In genomic region chr6:35147726-35148422, GRCm38 (mm10) we compare ENCODE assay signal across 22 mouse cellular contexts. TPM values are rescaled to one million over a fixed set of nuclear protein-coding genes. Genes with fewer than 3 reads are reported as not detected.
DNase-seq lines count a peak whose midpoint lies in the region; TF ChIP-seq lines count a peak whose summit lies in the region.
"Had no signal": no experiment of that assay in that cellular context is flagged by ENCODE, and none has a peak within 500 bp of the region (broad histone marks: within the 10 kb centered on the region; RNA-seq: fewer than 3 reads in every experiment).

No protein-coding gene starts in this region.

- no peaks in the 10 kb centered on the region for H3K36me3 ChIP-seq in macrophage (ENCODE audit: inconsistent target)
- no peaks in the 10 kb centered on the region for H3K36me3 ChIP-seq in splenic B cell, adult 2 months (ENCODE audit: control insufficient read depth, insufficient read depth, low read length, poor library complexity, severe bottlenecking)
- H3K36me3 ChIP-seq: G1E; heart, embryonic 10.5 days; heart, embryonic 13.5 days had no signal

- TF ChIP-seq CTCF in bone marrow macrophage, adult 2 months (IDR thresholded peaks at IDR 0.05; ENCODE audit: low read depth, low read length): no peak

- no peak overlapping the region for H3K4me3 ChIP-seq in bone marrow macrophage, adult 2 months (ENCODE audit: insufficient read depth, low read length)
- no peak overlapping the region for H3K4me3 ChIP-seq in macrophage (ENCODE audit: inconsistent target)
- H3K4me3 ChIP-seq: heart, adult 2 months; heart, embryonic 10.5 days; heart, embryonic 13.5 days had no signal

- WGBS in macrophage (ENCODE audit: missing documents): 59% methylated on average over 3 of the region's 3 CpGs

- H3K27me3 ChIP-seq in splenic B cell, adult 2 months (ENCODE audit: control insufficient read depth, insufficient read depth, low read length, poor library complexity, severe bottlenecking): no peaks in the 10 kb centered on the region
- H3K27me3 ChIP-seq: heart, embryonic 13.5 days had no signal

- peak; percentile 22 for DNase-seq in A20 (ENCODE audit: low read depth, low spot score)
- DNase-seq in splenic B cell, adult 2 months (ENCODE audit: low read depth, low spot score): peak; percentile 22
- no peak for DNase-seq in lung, postnatal 36 days
- DNase-seq in testis, postnatal 10 days (ENCODE audit: low spot score): no peak
- no peak for DNase-seq in kidney, adult 11 months
- DNase-seq: adrenal gland, postnatal 14 days; cerebellum, adult 11-12 months; cerebellum, adult 8-10 months; cerebellum, postnatal 10 days; cerebellum, postnatal 36 days; forebrain, postnatal 0 days; gastrocnemius, postnatal 25 days; heart, adult 2 months; heart, postnatal 14 days; heart, postnatal 4 days had no signal

- peaks cover 25% of the 10 kb centered on the region for H3K4me1 ChIP-seq in bone marrow macrophage, adult 2 months (ENCODE audit: control insufficient read depth, insufficient read depth, low read length)
- H3K4me1 ChIP-seq: heart, embryonic 10.5 days; heart, embryonic 13.5 days had no signal

- H3K79me2 ChIP-seq in macrophage (ENCODE audit: inconsistent target): no peaks in the 10 kb centered on the region

- peak overlapping the region; percentile 72 for H3K27ac ChIP-seq in bone marrow macrophage, adult 2 months (ENCODE audit: insufficient read depth, low read depth, low read length)
- H3K27ac ChIP-seq in macrophage: peak overlapping the region; percentile 24
- H3K27ac ChIP-seq: heart, adult 2 months; heart, embryonic 10.5 days; heart, embryonic 13.5 days; hindbrain, embryonic 14.5 days; hindbrain, postnatal 0 days had no signal

- TF ChIP-seq POLR2A in bone marrow macrophage, adult 2 months (IDR thresholded peaks at IDR 0.05; ENCODE audit: borderline replicate concordance, low read depth, low read length): no peak

RNA-seq across cellular contexts. Expression of gene Cnot4, which starts 14.3 kb away (rescaled TPM):
- 34.2 and 36.4 TPM in 2 replicates for polyA plus RNA-seq in bone marrow macrophage, adult 2 months (2012; ENCODE audit: insufficient read depth, insufficient read length, missing spikeins)
- 100 to 1,000 TPM in 1 of 26 experiments, 10 to 100 TPM in 25; 47.4 to 123 (median 75.9) TPM for total RNA-seq in macrophage (2018; cell fraction: chromatin; rRNA removed)
- total RNA-seq in macrophage (2018; cell fraction: cytosol; rRNA removed): 10 to 100 TPM; 25.6 to 39.8 (median 30.5) TPM
- total RNA-seq in macrophage (2018; cell fraction: nucleus; rRNA removed): 100 to 1,000 TPM in 2 of 26 experiments, 10 to 100 TPM in 24; 40.8 to 131 (median 70.9) TPM
- polyA plus RNA-seq in macrophage (2018): 15.1 to 41.6 TPM (median 19.7 TPM) in 3 replicates

RNA-seq across cellular contexts. Expression of gene Nup205, which starts 29.3 kb away (rescaled TPM):
- 20.0 and 22.6 TPM in 2 replicates for polyA plus RNA-seq in bone marrow macrophage, adult 2 months (2012; ENCODE audit: insufficient read depth, insufficient read length, missing spikeins)
- 10 to 100 TPM; 22.3 to 90.4 (median 61.6) TPM for total RNA-seq in macrophage (2018; cell fraction: chromatin; rRNA removed)
- total RNA-seq in macrophage (2018; cell fraction: cytosol; rRNA removed): 10 to 100 TPM; 10.3 to 22.2 (median 17.4) TPM
- 10 to 100 TPM; 20.3 to 70.9 (median 34.3) TPM for total RNA-seq in macrophage (2018; cell fraction: nucleus; rRNA removed)
- polyA plus RNA-seq in macrophage (2018): 16.6 to 30.2 TPM (median 17.1 TPM) in 3 replicates

Comparison
In these comparisons a context has a peak if more than half of its experiments do, and no peak if none do; other contexts are left out.
1. DNase-seq: peak in A20 (single experiment) and splenic B cell, adult 2 months (single experiment); none in lung, postnatal 36 days (single experiment), testis, postnatal 10 days (single experiment) and kidney, adult 11 months (single experiment).